Mouse (Mus musculus) thymus, postnatal 25 days (tissue): ENCODE measurements at regions not wholly inside any gene's neighbourhood (a gene's known extent, or its start where the extent isn't known, plus 50 kb on each side); places are given as distances from the start of the nearest gene placed in this dataset.

Experiments
- DNase-seq: peaks from one replicate; pipeline ENCODE4 v3.0.0; 2022

DNA sequence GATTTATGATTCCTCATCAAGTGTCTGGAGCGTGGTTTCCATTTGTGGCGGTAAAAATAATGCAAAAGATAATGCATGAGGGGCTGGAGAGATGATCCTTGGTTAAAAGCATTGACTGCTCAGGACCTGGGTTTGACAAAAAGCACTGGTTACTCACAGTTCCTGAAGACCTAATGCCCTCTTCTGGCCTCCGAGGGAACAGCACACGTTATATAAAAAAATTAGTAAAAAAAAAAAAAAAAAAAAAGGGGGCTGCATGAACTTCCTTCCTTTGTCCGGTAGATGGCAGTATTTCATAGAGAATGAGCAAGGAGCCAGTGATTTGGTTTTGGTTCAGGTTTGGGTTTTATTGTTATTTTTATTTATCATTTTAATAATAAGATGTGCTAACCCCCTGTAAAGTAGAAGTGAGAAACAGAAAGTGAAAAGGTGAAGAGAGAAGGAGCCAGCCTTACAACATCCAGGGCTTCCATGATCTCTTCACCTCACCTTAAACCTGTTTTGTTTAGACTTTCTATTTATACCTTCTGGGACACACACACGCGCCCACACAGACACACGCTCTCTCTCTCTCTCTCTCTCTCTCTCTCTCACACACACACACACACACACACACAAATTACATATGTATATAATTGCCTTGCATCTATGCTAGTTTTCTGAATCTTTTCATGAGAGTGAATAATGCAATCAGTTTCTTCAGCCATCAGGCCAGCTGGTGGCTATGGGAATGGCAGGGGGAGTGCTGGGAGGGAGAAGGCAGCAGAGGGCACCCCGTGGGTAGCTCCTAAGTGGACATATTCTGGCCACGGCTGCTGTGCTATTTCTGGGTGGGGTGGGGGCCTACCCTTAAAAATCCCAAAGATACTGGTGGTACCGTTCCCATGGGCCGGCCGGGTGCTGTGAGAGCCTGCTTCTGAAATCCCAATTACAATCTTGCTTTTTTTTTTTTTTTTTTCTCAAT lies 230.0 kb downstream of the Poteg start:
- DNase-seq, result no peak

DNA sequence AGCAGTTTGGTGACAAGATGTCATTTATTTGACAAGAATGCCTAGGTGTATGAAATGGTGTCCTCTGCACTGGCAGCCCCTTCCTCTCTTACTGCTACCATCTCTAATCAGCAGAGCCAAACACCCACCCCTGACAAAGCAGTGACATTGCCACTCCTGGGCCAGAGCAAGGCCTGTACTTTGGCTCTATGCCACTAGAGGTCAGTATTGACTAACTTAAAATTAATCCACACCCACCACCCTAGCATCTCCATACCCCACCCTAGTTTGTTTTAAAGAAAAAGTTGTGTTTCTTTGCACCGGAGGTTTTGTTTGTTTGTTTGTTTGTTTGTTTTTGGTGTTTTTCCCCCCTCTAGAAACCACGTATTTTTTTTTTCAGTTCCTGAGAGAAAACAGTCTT lies 231.7 kb downstream of the Poteg start:
- DNase-seq, result peak; percentile 3

- DNase-seq, result no peak
Measured at GRCm38 (mm10) chr8:27721988-27722387, 274.5 kb downstream of the Poteg start.

DNA sequence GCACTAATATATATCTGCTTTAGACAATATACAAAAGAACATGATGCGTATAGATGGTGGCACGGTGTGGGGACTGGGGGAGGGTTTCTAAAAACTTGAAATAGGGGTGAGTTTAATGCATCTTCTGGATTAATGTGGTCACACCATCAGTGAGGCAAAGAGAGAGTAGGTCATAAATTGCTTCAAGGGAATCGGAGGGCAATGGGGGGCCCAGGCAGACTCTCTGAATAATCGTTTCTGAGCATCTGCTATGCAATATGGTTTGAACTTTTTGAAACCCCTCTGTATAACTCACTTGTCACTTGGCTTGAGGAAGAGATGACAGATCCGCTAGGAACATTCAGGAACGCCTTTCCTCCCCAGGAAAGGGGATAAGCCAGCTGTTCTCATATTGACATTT lies 322.8 kb downstream of the Poteg start:
- no peak for DNase-seq

- no peak for DNase-seq
Measured at GRCm38 (mm10) chr8:27770803-27771202, 323.3 kb downstream of the Poteg start.

DNA sequence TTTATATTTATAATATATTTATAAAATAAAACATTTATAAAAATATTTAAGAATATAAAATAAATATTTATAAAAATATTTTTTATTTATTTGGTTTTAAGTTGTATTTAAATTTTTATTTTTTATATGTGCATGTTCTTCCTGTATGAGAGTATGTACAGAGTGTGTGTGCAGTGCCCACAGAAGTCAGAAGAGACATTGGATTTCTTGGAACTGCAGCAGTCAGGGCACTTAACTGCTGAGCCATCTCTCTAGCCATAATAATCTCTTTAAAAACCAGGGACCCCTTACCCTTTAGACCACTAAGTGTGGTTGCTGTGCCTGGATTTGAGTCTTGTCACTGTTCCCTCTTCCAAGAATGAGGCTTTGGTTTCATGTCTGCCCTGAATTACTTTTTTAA lies 323.8 kb downstream of the Poteg start:
- no peak for DNase-seq

- no peak for DNase-seq
Measured at GRCm38 (mm10) chr8:27778982-27779381, 331.5 kb downstream of the Poteg start.
